Mouse (Mus musculus): ENCODE data around the gene Lrrc8e. TPM values are rescaled to one million over a fixed set of nuclear protein-coding genes. Genes with fewer than 3 reads are reported as not detected.
A peak's percentile ranks its signal among the peaks of the same experiment; 100 is the strongest.

Gene Lrrc8e
- polyA plus RNA-seq, 1 experiment from 2014 or later, result 1.8 TPM

DNA sequence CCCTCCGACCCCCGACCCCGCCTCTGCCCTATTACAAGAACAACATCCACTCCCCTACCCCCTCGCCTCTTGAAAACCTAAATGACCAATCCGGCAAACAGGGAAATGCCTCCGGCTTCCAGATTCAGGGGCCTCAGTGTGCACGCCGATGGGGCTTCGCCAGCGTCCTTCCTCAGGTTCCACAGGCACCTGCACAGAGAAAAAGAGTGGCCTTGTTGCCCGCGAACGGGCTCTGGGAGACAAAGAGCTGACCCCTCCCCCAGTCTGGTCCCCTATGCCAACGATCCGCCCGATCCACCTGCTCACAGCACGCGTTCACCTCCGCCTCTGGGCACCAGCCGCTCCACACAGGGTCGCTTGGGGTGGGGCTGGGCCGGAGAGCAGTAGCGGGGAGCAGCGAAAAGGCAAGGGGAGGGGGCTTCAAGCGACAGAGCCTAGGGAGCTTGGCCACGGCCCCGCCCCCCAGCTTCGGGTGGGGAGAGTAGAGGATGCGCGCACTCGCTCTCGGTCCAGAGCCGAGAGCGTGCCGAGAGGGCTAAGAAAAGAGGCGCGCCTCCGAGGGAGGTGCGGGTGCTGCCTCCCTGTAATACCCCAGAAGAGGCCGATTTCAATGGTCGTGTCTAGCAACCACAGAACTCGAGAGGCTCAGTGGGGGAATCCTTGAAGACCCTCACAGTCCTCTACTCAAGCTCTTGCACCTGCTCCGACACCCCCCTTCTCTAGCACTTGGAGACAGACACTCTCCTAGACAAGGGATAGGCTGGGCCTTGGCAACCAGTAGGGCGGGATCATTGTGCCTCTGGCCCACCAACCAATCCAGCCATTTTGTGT, 9.6 kb upstream of the Lrrc8e start, which contains the start of gene Prr36:
TSS of gene Prr36 (minus strand) at position 669 of the 831 bp plus-strand sequence.
- Histone ChIP-seq H3K4me2 (ENCODE audit: low read length) (peak within 1 kb of the TSS; percentile 86), H3K9me3 (replicated peaks; ENCODE audit: low read length) (no peaks in the 10 kb centered on the region), H3K27me3 (ENCODE audit: insufficient read depth, low read length) (0 out of 2 replicates have a peak, but pooled peaks cover 7% of the 10 kb centered on the region), H3K9ac (ENCODE audit: low read depth, low read length) (peak within 1 kb of the TSS; percentile 54), H3K36me3 (ENCODE audit: insufficient read depth, low read length) (no peaks in the 10 kb centered on the region), H3K27ac (no peak within 1 kb of the TSS), H3K4me3 (replicated peaks; ENCODE audit: low read depth, low read length) (peak within 1 kb of the TSS; percentile 48), H3K4me1 (replicated peaks; ENCODE audit: insufficient read depth, low read length) (peaks cover 20% of the 10 kb centered on the region)
- DNase-seq (ENCODE audit: low spot score) (peak; percentile 68), ATAC-seq (replicated peaks; ENCODE audit: low FRiP score, low read depth) (peak; percentile 78)
- no peak for TF ChIP-seq CTCF (IDR thresholded peaks at IDR 0.05; ENCODE audit: low read depth)
- 1% methylated on average over 39 of the region's 44 CpGs for WGBS

DNA sequence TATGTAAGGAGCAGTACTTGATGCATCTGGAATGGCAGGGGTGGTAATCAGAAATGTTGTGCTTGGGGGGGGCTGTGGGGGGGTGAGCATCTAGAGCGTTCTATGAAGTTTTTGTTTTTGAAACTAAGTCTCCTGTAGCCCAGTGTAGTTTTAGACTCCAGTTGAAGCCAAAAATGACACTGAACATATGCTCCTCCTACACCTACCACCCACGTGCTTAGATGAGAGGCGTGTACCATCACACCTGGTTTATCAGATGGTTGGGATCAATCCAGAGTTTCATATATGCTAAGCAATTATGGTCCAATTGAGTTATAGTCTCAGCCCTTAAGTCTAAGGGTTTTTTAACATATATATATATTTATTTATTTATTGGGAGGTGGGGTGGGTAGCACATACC, 7.0 kb upstream of the Lrrc8e start:
- Histone ChIP-seq H3K27me3 (ENCODE audit: insufficient read depth, low read length) (0 out of 2 replicates have a peak, but pooled peaks cover 4% of the 10 kb centered on the region), H3K4me3 (replicated peaks; ENCODE audit: low read depth, low read length) (no peak overlapping the region), H3K4me2 (ENCODE audit: low read length) (no peak overlapping the region), H3K27ac (no peak overlapping the region), H3K9me3 (replicated peaks; ENCODE audit: low read length) (no peaks in the 10 kb centered on the region), H3K36me3 (ENCODE audit: insufficient read depth, low read length) (no peaks in the 10 kb centered on the region), H3K9ac (ENCODE audit: low read depth, low read length) (no peak overlapping the region), H3K4me1 (replicated peaks; ENCODE audit: insufficient read depth, low read length) (0 out of 2 replicates have a peak, but pooled peaks cover 2% of the 10 kb centered on the region)
- no peak for TF ChIP-seq CTCF (IDR thresholded peaks at IDR 0.05; ENCODE audit: low read depth)
- ATAC-seq (replicated peaks; ENCODE audit: low FRiP score, low read depth) (no peak), DNase-seq (ENCODE audit: low spot score) (no peak)
- WGBS, result 85% methylated on average over 3 of the region's 3 CpGs

DNA sequence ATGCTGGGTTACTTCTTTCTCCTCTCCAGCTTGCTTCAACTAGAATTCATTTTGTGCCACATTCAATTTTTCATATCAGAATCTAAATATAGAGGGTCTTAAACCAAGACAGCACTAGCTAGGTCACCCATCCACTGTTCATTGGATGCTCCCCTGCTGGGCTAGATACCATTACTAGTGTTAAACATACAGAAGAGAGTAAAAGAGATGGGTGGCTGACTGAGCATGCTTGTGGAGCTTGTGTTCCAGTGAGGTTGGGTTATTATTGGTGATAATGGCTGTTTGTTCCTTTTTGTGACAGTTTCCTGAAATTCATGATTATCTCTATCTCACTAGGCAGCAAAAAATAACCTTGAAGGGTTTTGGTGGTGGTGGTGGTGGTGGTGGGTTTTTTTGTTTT, 4.6 kb upstream of the Lrrc8e start:
- DNase-seq (ENCODE audit: low spot score) (no peak), ATAC-seq (replicated peaks; ENCODE audit: low FRiP score, low read depth) (no peak)
- no peak overlapping the region for H3K4me3 ChIP-seq (replicated peaks; ENCODE audit: low read depth, low read length)
- H3K9ac ChIP-seq (ENCODE audit: low read depth, low read length), result no peak overlapping the region
- no peaks in the 10 kb centered on the region for H3K9me3 ChIP-seq (replicated peaks; ENCODE audit: low read length)
- no peaks in the 10 kb centered on the region for H3K4me1 ChIP-seq (replicated peaks; ENCODE audit: insufficient read depth, low read length)
- TF ChIP-seq CTCF (IDR thresholded peaks at IDR 0.05; ENCODE audit: low read depth), result no peak
- no peak overlapping the region for H3K4me2 ChIP-seq (ENCODE audit: low read length)
- no peaks in the 10 kb centered on the region for H3K36me3 ChIP-seq (ENCODE audit: insufficient read depth, low read length)
- no peak overlapping the region for H3K27ac ChIP-seq
- H3K27me3 ChIP-seq (ENCODE audit: insufficient read depth, low read length), result 0 out of 2 replicates have a peak, but pooled peaks cover 4% of the 10 kb centered on the region

DNA sequence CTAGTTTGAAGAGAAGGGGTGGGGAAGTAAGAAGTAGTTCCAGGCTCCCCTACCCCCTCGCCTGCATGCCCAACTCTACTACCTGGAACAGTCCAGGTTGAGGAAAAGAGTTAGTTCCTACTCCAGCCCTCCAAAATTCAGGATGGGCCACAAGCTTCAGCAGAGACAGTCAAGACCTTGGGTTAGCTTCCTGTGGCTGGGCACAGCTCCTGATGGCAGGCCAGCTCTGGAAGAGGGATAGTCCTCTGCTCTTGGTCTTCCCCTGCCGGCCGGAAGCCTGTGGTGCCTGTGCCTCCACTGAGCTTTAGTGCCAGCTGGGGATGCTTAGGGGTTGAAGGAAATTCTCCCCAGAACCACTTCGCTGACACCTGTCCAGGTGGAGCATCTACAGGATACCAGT, 304 bp upstream of the Lrrc8e start:
- Histone ChIP-seq H3K9ac (ENCODE audit: low read depth, low read length) (no peak overlapping the region), H3K27me3 (ENCODE audit: insufficient read depth, low read length) (no peaks in the 10 kb centered on the region), H3K36me3 (ENCODE audit: insufficient read depth, low read length) (no peaks in the 10 kb centered on the region), H3K4me2 (ENCODE audit: low read length) (peak overlapping the region; percentile 66), H3K4me3 (replicated peaks; ENCODE audit: low read depth, low read length) (peak overlapping the region; percentile 33), H3K9me3 (replicated peaks; ENCODE audit: low read length) (no peaks in the 10 kb centered on the region), H3K27ac (no peak overlapping the region), H3K4me1 (replicated peaks; ENCODE audit: insufficient read depth, low read length) (no peaks in the 10 kb centered on the region)
- peak; percentile 35; the same call in 1 of the 2 replicates for ATAC-seq (replicated peaks; ENCODE audit: low FRiP score, low read depth)
- 0 out of 2 replicates have a peak, but pooled peaks have one; percentile 16 for TF ChIP-seq CTCF (IDR thresholded peaks at IDR 0.05; ENCODE audit: low read depth)
- DNase-seq (ENCODE audit: low spot score), result no peak
- WGBS, result 32% methylated on average over 4 of the region's 4 CpGs

DNA sequence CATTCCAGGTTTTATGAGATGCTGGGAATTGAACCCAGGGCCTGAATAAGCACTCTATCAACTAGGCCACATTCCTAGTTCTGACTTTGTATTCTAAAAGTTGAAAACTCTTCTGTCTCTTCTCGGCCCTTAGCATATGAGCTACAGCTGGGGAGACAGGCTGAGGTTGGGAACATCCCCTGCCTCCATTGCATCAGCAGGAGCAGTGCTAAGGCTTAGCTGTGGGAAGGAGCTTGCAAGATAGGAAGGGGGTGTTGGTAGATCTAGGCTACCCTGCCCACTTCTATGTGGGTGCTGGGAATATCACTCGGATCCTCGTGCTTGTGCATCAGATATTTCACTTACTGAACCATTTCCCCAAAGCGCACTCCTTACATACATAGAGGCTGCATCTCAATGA, 1.3 kb downstream of the Lrrc8e start:
- H3K27me3 ChIP-seq (ENCODE audit: insufficient read depth, low read length), result no peaks in the 10 kb centered on the region
- H3K4me1 ChIP-seq (replicated peaks; ENCODE audit: insufficient read depth, low read length), result no peaks in the 10 kb centered on the region
- no peak overlapping the region for H3K27ac ChIP-seq
- no peaks in the 10 kb centered on the region for H3K36me3 ChIP-seq (ENCODE audit: insufficient read depth, low read length)
- no peak overlapping the region for H3K4me2 ChIP-seq (ENCODE audit: low read length)
- H3K9ac ChIP-seq (ENCODE audit: low read depth, low read length), result no peak overlapping the region
- DNase-seq (ENCODE audit: low spot score) (no peak), ATAC-seq (replicated peaks; ENCODE audit: low FRiP score, low read depth) (no peak)
- no peak for TF ChIP-seq CTCF (IDR thresholded peaks at IDR 0.05; ENCODE audit: low read depth)
- WGBS, result 88% methylated on average over 4 of the region's 4 CpGs
- no peak overlapping the region for H3K4me3 ChIP-seq (replicated peaks; ENCODE audit: low read depth, low read length)
- no peaks in the 10 kb centered on the region for H3K9me3 ChIP-seq (replicated peaks; ENCODE audit: low read length)

GRCm38 (mm10) chr8:4229784-4230183, 3.2 kb downstream of the Lrrc8e start:
- Histone ChIP-seq H3K4me2 (ENCODE audit: low read length) (no peak overlapping the region), H3K27ac (no peak overlapping the region), H3K4me1 (replicated peaks; ENCODE audit: insufficient read depth, low read length) (no peaks in the 10 kb centered on the region), H3K4me3 (replicated peaks; ENCODE audit: low read depth, low read length) (no peak overlapping the region), H3K9ac (ENCODE audit: low read depth, low read length) (no peak overlapping the region), H3K36me3 (ENCODE audit: insufficient read depth, low read length) (no peaks in the 10 kb centered on the region), H3K9me3 (replicated peaks; ENCODE audit: low read length) (no peaks in the 10 kb centered on the region), H3K27me3 (ENCODE audit: insufficient read depth, low read length) (no peaks in the 10 kb centered on the region)
- ATAC-seq (replicated peaks; ENCODE audit: low FRiP score, low read depth), result no peak
- no peak for TF ChIP-seq CTCF (IDR thresholded peaks at IDR 0.05; ENCODE audit: low read depth)
- 68% methylated on average over 5 of the region's 5 CpGs for WGBS
- no peak for DNase-seq (ENCODE audit: low spot score)

Data from kidney, postnatal 0 days (tissue).